7 mouse cellular contexts compared by ENCODE assay signal in genomic region chr6:88044234-88044576, GRCm38 (mm10). TPM values are rescaled to one million over a fixed set of nuclear protein-coding genes. Genes with fewer than 3 reads are reported as not detected.
A peak's percentile ranks its signal among the peaks of the same experiment; 100 is the strongest.
DNase-seq lines count a peak whose midpoint lies in the region; ATAC-seq lines count a peak whose summit lies in the region.

No protein-coding gene starts in this region.

- H3K27ac ChIP-seq in lung, embryonic 16.5 days (ENCODE audit: low read length), result no peak overlapping the region; the same call in 1 of the 2 replicates
- H3K27ac ChIP-seq in embryonic facial prominence, embryonic 11.5 days (replicated peaks; ENCODE audit: low read depth, low read length), result 0 out of 2 replicates have a peak overlapping the region, but pooled peaks have one; percentile 56

- H3K4me2 ChIP-seq in lung, embryonic 16.5 days (ENCODE audit: low read depth, low read length), result peak overlapping the region; percentile 90
- peak overlapping the region; percentile 92 for H3K4me2 ChIP-seq in embryonic facial prominence, embryonic 11.5 days (ENCODE audit: low read depth, low read length)

- WGBS in lung, embryonic 16.5 days, result 2% methylated on average over 3 of the region's 3 CpGs
- WGBS in embryonic facial prominence, embryonic 11.5 days, result 5% methylated on average over 3 of the region's 3 CpGs

- peak overlapping the region; percentile 96 for H3K9ac ChIP-seq in lung, embryonic 16.5 days (ENCODE audit: low read length)
- H3K9ac ChIP-seq in embryonic facial prominence, embryonic 11.5 days (replicated peaks; ENCODE audit: low read length), result peak overlapping the region; percentile 95

- peaks cover 4% of the 10 kb centered on the region; the same call in 1 of the 2 replicates for H3K36me3 ChIP-seq in lung, embryonic 16.5 days (ENCODE audit: control insufficient read depth, insufficient read depth, low read length)
- no peaks in the 10 kb centered on the region for H3K36me3 ChIP-seq in embryonic facial prominence, embryonic 11.5 days (replicated peaks; ENCODE audit: control insufficient read depth, insufficient read depth, low read depth, low read length)

- peaks cover 16% of the 10 kb centered on the region for H3K4me1 ChIP-seq in lung, embryonic 16.5 days (replicated peaks; ENCODE audit: control insufficient read depth, insufficient read depth, low read length)
- no peaks in the 10 kb centered on the region for H3K4me1 ChIP-seq in embryonic facial prominence, embryonic 11.5 days (ENCODE audit: control insufficient read depth, insufficient read depth, low read length)

- DNase-seq in lung, adult 18-20 months, result no peak
- no peak for DNase-seq in embryonic facial prominence, embryonic 11.5 days (ENCODE audit: low spot score)
- DNase-seq in natural killer cell, adult 2 months (ENCODE audit: low spot score in 2 of 2), result peak; percentile 12
- no peak for DNase-seq in right cerebral cortex, adult 2 months (ENCODE audit: low spot score in 2 of 2)
- no peak for DNase-seq in right cerebral cortex, postnatal 4 days

- no peaks in the 10 kb centered on the region for H3K27me3 ChIP-seq in lung, embryonic 16.5 days (ENCODE audit: control insufficient read depth, insufficient read depth, low read depth, low read length)
- H3K27me3 ChIP-seq in embryonic facial prominence, embryonic 11.5 days (ENCODE audit: control insufficient read depth, insufficient read depth, low read length), result no peaks in the 10 kb centered on the region

- H3K9me3 ChIP-seq in lung, embryonic 16.5 days (ENCODE audit: control insufficient read depth, low read length), result no peaks in the 10 kb centered on the region
- H3K9me3 ChIP-seq in embryonic facial prominence, embryonic 11.5 days (replicated peaks; ENCODE audit: control insufficient read depth, low read length), result no peaks in the 10 kb centered on the region

- no peak for ATAC-seq in lung, embryonic 16.5 days (ENCODE audit: low read depth)
- ATAC-seq in embryonic facial prominence, embryonic 11.5 days (replicated peaks; ENCODE audit: insufficient number of reproducible peaks, low FRiP score, low TSS enrichment, low read depth), result no peak
- ATAC-seq in inflammation-experienced regulatory T-cells, adult 6 months, result peak; percentile 18

- H3K4me3 ChIP-seq in lung, embryonic 16.5 days (ENCODE audit: low read length), result peak overlapping the region; percentile 93
- H3K4me3 ChIP-seq in embryonic facial prominence, embryonic 11.5 days (ENCODE audit: low read depth, low read length), result peak overlapping the region; percentile 99

RNA-seq across cellular contexts. Expression of gene Rab7, which starts 0.9 kb away (rescaled TPM):
- polyA plus RNA-seq in lung, embryonic 16.5 days (2015; fragmentation: Nextera tagmentation; extraction: Ambion mirVana), result 220 and 223 TPM in 2 replicates
- 231 and 243 TPM in 2 replicates for polyA plus RNA-seq in embryonic facial prominence, embryonic 11.5 days (2014; fragmentation: Nextera tagmentation; extraction: Ambion mirVana)
- polyA plus RNA-seq in inflammation-experienced regulatory T-cells, adult 6 months (2017; shearing (Covaris generic)), result 100 to 1,000 TPM; 271 to 323 (median 302) TPM

RNA-seq across cellular contexts. Expression of gene Rpn1, which starts 40.1 kb away (rescaled TPM):
- 382 and 419 TPM in 2 replicates for polyA plus RNA-seq in lung, embryonic 16.5 days (2015; fragmentation: Nextera tagmentation; extraction: Ambion mirVana)
- polyA plus RNA-seq in embryonic facial prominence, embryonic 11.5 days (2014; fragmentation: Nextera tagmentation; extraction: Ambion mirVana), result 329 and 355 TPM in 2 replicates
- 100 to 1,000 TPM in 2 of 3 experiments, 10 to 100 TPM in 1; 82.7 to 138 (median 128) TPM for polyA plus RNA-seq in inflammation-experienced regulatory T-cells, adult 6 months (2017; shearing (Covaris generic))

Comparison
In these comparisons a context has a peak if more than half of its experiments do, and no peak if none do; other contexts are left out.
1. DNase-seq: peak in natural killer cell, adult 2 months (2 of 2); none in lung, adult 18-20 months (0 of 2), embryonic facial prominence, embryonic 11.5 days (single experiment), right cerebral cortex, adult 2 months (0 of 2) and right cerebral cortex, postnatal 4 days (single experiment).